Mouse (Mus musculus) left cerebral cortex, adult 11 months (tissue): Measurements from ENCODE around the gene Reps1.
"Not testable (repeated sequence)": the region's sequence is repeated elsewhere in the genome, so short reads cannot be mapped to it uniquely, and the experiment has no call there.

Experiments used
- DNase-seq: peaks from one replicate; pipeline ENCODE4 v3.0.0; 2022; ENCODE audit warnings: low spot score

The Reps1 gene

DNA sequence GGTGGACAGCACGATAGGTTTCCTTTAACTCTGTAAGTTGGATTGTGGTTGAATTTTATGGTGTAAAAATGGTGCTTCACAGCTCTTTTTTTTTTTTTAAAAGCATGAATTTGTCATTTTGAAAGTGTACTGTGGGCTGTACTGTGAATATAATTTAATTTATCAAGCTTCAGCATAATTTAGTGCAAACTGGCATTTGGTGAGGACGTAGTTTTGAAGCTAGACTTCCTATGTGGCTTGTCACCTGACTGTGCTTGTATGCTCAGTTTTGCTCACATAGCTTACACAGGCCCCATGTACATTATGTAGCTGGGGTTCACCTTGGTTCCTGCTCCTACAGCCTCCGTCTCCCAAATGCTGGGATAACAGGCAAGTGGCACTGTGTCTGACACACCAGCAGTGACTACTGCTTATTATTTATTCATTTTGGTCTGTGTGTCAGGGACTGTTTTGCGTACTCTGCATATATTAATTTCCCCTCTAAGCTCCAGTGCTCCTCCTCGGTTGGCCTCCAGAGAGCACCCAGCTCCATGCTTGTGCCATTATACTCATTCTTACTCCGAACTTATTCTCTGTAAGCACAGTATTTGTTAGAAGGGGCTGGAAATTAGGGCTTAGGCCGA lies 9.1 kb downstream of the Reps1 start:
- no peak for DNase-seq

DNA sequence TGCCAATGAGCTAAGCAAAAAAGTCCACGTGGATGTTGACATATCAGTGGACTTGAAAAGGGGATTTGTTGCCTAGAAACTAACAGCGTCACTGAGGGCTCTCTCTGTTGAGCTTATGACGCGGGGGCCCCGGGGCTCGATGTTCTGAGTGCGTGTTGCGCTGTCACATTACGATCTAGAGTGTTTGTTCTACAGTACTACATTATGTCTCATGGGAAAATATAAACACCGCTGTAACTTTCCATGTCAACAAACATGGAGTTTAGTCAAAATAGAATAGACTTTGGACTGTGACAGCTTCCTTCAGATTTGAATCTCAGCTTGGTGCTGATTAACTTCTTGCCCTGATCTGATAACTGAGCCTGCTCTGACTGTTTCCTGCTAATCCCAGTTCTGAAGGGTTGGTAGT lies 10.4 kb downstream of the Reps1 start:
- no peak for DNase-seq

DNA sequence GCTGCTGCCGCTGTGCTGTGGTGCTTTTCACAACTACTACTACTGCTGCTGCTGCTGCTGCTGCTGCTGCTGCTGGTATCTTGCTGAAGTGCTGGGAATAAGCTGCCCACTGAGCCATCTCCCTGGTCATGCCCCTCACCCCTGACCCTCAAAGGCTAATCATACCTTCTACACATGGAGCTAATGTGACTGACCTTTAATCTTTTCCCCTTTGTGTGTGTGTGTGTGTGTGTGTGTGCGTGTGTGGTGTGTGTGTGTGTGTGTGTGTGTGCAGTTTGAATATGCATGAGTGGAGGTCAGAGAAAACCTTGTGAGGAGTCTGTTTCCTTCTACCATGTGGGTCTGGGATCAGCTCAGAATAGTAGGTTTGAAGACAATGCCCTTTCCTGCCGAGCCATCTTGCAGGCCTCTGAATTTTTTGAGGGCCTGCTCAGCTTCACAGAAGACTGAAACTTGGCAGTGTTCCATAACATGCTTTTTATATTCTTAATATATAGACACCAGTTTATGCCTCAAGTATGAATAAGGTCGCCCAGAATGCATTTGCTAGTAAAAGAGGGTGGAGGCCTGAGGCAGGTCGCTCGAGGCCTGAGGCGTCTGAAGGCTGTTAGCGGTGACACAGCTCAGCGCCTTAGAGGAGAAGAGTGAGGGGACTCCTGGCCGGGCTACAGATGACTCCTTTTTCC lies 12.2 kb downstream of the Reps1 start:
- DNase-seq: no peak

DNA sequence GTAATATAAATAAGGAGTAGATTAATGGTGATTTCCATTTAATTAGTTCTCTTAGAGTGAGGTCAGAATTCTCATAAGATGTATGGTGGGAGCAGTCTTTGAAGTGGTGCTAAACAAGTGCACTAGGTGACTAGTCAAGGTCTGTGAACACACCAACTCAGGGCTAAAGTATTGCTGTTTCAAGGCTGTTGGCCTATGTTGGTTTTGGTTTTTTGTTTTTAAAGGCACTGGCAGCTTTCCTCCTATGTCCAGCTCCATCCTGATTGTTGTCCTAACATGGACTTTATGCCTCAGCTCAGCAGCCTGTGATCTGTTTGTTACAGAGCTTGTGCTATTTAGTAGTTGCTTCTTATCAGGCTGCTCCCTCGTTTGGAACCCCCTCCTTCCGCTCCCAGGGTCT lies 13.2 kb downstream of the Reps1 start:
- DNase-seq: no peak

DNA sequence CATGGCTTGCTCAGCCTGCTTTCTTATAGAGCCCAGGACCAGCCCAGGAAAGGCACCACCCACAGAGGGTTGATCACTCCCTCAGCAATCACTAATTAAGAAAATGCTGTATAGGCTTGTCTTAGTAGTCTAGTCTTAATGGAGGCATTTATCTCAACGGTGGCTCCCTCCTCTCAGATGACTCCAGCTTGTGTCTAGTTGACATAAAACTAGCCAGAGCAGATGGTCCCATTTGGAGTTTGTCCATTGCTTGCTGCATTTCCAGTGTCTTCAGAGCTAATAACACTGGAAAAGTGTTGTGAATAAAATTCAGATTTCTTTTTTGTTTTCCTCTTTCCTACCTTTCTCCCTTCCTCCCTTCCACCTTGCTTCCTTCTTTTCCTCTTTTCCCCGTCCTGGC lies 13.9 kb downstream of the Reps1 start:
- no peak for DNase-seq

DNA sequence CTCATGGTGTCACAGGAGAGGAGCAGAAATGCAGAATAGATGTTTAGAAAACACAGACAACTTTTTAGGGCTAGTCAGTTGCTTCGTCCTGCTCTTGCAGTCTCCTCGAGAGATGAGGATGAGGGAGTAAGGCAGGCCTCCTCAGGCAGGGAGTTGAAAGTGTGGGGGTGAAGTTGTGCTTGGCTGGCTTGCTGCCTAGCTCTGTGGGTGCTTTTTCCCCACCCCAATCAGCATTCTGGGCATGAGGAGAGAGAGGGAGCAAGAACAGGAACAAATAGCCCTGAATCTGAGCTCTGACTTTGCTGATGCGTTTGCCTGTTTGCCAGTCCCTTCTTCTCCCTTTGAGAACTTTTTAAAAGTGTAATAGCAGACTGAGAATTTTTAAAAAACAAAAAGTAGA lies 14.5 kb downstream of the Reps1 start:
- peak; percentile 34 for DNase-seq

DNA sequence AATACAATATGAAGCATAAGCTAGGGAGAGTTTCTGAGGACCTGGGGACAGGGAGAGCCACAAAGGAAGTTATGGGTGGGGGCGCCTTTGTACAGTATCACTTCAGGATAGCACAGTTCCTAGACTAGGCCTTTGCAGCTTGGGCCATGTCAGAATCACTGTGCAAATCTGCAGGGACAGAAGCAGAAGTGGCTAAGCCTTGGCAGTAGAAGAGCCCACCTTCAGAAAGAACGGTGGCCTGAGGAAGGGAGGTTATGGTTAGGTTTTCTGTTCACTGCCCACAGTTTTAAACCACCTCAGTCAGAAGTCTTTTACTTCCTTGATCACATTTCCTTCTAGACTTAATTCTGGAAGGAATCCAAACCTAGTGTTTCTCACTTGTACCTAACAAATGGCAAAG lies 15.0 kb downstream of the Reps1 start:
- DNase-seq: no peak

DNA sequence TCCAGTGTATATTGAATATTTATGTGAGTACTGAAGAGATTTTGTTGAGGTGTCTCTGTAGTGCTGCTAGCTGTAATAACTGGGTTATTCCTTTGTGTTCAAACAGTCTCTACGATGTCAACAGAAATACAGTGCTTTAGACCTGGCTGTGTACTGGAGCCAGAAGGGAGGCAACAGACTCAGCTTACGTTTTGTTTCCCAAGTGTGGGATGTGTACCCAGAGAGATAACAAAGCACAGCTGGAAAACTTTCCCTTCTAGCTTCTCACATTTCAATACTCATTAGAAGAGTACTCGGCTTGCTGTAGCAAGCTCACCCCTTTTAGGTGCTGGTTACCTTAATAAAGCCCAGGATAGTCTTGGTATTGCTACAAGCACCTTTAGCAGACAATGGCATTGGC lies 17.2 kb downstream of the Reps1 start:
- no peak for DNase-seq

DNA sequence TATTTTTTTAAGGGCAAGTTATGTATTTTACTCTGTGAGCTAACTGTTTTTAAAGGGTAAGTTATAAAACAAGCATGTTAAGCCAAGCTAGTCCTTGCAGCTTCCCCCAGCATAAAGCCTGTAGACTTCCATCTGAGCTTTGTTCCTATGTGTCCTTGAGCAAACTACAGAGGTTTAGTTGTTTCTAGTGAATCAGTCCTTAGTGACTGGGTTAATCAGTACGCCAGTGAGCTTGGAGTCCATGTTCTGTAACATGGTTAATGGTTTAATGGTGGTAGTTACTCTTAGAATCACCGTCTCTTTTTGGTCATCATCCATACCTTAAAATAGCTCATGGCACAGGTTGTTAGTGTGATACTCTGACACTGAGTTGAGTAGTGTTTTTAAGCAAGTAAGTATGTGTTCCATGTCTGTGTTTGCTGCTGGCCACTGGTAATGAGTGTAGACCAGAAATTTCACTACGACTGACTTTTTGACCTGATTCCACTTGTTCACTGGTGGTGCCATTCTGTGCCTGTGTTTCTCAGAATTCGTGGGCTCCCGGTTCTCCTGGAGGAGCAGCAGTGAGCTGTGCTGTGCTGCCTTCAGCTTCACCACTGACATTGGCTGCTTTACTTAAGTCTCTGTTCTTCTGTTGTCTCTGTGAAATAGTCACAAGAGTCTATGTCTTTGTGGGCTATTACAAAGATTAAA lies 18.9 kb downstream of the Reps1 start:
- DNase-seq: no peak

DNA sequence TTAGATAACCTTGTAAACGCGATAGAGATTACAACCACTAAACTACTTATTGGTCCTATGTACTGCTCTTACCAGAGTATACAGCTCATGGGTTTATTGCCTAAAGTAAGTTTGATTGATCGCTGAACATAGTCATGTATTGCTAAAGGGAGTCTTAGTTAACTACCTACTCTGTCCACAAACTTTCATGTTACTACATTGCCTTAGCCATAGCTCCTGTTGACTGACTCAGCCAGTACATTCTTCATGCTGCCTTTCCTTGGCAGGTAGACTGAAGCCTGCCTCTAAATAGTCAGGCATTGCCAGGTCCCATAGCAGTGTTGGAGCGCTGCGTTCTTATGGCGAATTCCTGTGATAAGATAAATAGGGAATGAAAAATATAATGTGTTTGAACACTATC lies 20.2 kb downstream of the Reps1 start:
- no peak for DNase-seq

DNA sequence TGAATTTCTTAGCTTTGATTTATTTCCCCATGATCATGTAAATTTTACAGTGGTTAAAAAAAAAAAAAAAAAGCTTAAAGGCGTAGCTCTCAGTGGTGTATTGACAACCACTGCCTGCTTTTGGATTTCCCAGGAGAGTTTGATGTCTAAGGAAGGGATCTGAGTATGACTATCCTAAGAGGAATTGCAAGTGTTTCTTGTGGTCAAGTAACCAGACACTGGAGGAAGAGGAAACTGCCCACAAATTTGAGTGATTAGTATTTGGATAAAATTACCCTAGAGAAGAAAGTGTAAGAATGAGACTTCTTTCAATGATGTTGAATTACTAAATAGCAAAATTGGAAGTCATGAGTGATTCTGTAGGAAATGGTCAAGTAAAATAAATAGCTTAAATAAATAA lies 25.9 kb downstream of the Reps1 start:
- DNase-seq: no peak

DNA sequence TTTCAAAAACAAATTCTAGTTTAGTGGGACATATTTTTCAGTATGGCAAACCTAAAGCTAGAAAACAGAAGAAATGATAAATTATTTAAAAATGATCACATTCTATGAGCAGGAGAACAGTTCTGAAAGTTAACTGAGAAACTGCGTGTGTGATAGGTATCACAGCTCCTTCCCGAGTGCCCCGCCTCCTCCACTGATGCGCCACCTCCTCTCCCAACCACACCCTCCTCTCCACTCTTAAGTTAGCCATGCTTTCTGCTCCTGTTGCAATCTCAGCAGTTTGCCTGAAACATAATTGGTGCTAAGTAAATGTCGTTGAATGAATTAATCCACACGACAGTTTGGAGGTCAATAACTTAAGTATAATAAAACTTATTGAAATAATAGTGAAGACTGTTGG lies 27.1 kb downstream of the Reps1 start:
- DNase-seq: no peak

DNA sequence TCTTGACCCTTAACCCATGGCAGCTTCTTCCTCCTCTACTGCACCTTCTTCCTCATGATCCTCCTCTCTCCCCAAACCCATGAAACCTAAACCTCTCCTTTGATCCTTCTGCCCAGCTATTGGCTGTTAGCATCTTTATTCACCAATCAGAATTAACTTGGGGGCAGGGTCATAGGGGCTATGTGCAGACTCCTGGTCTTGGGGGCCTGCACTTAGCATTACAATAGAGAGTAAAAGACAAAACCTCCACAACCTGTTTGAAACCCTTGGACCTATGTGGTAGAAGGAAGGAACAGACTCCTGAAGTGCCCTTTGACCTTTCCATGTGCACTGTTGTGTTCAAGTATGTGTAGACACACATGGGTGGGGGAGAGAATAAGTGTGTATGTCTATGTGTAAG lies 35.0 kb downstream of the Reps1 start:
- no peak for DNase-seq

DNA sequence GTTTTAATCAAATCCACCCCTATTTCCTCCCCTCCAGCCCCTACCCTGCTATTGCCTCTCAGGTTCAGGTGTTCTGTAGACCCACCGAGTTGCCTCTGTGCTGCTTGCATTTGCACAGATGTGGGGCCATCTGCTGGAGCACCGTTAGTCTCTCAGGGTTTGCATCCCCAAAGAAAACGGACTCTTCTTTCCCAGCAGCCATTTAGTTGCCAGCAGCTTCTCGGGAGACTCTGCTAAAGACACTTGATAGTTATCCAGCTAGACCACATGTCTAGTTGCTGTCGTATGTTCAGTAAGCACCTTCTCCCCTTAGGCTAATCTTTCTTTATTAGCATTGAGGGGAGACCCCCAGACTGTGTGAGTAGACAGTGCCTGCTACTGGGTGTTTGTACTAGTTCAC lies 46.5 kb downstream of the Reps1 start:
- no peak for DNase-seq

DNA sequence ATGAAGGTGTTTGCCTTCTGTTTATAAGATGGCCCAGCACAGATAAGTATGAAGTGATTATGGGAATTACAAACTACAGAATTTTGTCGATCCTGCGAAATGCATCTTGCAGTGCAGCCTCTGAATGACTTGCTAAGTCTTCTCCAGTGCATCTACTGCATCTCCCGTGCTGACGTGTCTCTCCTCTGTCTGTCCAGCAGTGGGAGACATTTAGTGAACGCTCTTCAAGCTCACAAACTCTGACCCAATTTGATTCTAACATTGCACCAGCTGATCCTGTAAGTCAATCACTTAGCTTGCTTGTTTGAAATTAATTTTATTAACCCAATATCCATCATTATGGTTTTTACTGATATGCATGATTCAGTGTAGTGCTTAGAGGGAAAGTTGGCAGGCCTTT lies 51.8 kb downstream of the Reps1 start:
- no peak for DNase-seq

DNA sequence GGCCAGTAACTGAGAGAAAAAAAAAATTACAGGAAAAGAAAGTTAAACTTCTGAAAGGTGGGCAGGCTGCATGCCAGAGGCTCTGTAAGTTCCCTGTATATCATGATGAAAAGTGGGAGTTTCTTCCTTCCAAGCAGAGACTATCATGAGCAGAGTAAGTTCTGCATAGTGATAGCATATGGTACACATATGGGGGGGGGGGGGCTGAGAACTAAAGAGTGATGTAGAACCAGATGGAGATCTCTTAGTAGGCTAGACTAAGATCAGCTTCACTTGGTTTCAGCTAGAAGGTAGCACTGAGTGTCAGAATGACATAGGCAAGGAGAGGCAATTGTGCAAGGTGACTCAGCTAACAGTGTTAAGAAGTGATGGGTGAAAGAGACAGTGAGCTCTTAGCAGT lies 55.3 kb downstream of the Reps1 start:
- DNase-seq: no peak

DNA sequence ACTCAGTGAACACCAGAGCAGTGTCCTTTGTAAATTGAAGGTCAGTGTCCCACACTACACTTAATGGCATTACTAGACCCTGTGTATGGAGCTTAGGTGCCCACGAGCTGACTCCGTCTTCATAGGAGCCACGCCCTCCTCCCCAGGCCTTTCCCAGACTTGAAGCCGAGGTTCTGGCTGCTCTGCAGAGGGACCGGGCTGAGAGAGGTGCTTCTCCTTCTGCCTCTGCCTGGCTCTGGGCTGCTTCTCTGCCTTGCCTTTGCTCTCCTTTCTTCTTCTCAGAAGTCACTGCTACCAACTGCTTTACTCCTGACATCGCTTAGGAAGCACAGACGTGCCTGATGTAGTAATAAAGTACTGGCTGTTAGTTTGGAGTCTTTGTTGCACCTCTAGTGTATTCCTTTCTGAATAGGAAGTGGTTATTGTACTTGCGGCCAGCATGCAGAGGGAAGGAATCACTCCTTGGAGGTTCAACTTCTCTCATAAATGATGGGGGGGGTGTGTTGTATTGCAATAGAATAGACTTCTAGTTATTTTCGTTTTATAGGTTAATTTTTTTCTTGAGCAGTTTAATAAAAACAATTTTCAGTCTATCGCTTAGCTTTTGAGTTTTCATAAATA lies 57.9 kb downstream of the Reps1 start:
- no peak for DNase-seq

DNA sequence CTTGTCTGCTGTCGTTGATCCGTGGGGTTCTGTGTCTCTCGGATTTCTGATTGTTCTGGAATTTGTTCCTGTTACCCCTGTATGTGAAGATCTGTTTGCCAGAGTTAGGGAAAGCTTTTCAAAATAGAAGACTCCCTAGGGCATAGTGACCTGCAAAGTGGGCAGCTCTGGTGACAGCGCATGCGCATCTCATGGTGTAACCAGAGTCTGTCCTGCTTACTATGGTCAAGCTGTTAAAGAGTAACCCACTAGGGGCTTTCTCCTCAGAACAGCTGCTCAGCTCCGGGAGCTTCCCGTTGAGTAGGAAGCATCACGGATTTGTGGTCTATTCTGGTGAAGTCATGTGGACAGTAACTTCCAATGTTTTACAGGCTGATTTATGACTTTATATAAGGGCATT lies 62.7 kb downstream of the Reps1 start:
- DNase-seq: no peak

DNA sequence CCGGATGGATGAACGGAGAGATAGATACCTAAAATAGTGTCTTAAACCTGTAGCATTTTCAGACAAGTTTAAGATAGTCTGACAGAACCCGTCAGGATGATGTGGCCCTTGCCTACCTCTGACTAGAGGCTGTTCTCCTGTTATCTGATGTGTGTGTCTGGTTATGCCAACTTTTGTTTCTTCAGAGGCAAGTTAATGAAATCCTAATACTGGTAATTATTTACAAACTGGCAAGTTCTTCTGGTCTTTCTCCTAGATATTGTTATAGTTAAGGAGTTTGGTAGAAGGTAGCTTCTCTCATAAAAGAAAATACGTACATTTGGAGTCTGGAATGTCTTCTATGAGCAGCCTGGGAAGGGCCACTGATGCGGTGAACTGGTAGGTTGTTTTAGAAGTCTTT lies 74.6 kb downstream of the Reps1 start:
- DNase-seq: no peak

DNA sequence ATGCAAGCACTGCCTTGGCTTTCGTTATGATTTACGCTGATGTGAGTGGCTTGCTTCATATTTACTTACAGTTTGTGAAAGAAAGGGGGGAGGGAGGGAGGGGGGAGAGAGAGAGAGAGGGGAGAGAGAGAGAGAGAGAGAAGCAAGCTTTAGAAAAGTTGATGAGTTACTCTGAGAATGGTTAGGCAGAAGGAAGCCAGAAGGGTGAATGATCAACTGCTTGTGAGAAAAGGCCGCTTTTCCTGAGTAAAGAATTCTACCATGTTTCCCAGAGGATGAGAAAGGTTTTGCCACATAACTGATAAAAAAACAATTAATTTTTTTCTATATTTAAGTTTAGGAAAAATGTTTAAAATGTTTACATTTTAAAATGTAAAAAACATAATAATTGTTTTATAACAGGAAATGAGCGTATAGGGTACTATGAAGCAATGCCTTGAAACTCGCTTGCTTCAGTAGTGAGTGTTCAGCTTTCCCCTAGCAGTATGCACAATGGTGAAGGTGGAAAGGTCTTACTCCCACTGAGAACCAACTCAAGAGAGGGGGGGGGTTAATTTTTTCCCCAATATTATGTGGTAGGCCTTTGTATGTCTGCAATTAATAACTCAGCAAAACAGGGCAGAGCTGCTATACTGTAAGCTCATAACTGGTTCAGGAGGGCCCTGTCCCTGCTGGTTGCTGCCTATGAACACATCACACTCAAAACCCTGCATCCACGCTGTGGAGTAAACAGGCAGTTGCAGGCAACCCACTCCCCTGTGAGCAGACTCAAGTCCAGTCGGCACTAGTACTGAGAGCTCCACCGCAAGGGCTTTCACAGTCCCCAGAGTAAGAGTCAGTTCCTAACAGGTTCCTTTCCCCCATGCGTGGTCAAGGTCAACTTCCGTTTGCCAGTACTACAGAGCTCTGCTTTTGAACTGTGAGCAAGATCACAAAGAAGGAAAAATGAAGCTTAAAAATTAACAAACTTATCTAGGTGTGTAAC lies 76.3 kb downstream of the Reps1 start:
- no peak for DNase-seq

DNA sequence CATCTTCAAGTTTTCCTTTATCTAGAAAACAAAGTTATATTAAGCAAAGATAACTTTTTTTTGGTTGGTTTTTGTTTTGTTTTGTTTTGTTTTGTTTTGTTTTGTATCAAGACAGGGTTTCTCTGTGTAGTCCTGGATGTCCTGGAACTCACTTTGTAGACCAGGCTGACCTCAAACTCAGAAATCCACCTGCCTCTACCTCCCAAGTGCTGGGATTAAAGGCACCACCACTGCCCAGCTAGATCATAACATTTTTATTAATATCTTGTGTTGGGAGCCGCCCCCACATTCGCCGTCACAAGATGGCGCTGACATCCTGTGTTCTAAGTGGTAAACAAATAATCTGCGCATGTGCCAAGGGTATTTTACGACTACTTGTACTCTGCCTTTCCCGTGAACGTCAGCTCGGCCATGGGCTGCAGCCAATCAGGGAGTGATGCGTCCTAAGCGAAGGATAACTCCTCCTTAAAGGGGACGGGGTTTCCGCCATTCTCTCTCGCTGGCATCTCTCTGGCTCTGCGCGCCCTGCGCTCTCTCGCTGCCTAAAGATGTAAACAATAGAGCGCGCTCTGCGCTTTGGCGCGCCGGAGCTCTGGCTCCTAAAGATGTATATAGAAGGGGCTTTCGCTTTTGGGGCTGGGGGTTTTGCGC lies 83.3 kb downstream of the Reps1 start:
- not testable (repeated sequence) for DNase-seq
